Mouse (Mus musculus): ENCODE results near the gene H13.
"Not testable (repeated sequence)": the region's sequence is repeated elsewhere in the genome, so short reads cannot be mapped to it uniquely, and the experiment has no call there.

H13 gene

DNA sequence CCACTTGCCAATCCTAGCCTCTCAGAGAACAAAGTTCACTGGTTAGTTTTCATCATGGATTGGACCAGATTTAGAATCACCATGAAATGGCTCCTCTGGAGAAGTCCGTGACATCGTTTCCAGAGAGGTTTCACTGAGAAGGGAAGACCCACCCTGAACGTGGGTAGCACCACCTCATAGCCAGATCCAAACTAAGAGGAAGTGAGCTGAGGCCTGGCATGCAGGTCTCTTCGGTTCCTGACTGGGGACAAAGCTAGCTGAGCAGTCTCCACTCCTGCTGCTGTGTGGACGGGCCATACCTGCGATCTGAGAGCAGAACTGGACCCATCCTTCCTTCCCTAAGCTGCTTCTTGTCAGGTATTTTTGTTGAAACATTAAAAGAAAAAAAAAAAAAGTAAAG, 8.1 kb upstream of the H13 start:
- DNase-seq (ENCODE audit: low spot score in 2 of 2) = no peak

DNA sequence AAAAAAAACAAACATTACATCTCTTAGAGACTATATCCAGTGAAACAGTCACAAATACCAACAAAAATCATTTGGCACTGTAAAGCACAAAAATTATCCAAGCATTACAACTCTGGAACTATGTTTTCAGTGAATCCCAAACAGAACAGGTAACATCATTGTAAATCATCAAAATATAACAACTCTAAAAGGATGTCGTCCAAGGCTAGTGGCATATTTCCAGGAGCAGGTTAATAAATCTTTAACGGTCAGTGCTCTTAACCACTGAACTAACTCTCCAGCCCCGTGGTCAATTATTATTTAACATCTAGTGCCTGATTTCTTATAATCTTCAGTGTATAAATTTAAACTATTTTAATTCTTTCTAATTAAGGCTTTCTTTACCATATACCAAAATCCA, 3.1 kb upstream of the H13 start:
- not testable (repeated sequence) for DNase-seq (ENCODE audit: low spot score in 2 of 2)

DNA sequence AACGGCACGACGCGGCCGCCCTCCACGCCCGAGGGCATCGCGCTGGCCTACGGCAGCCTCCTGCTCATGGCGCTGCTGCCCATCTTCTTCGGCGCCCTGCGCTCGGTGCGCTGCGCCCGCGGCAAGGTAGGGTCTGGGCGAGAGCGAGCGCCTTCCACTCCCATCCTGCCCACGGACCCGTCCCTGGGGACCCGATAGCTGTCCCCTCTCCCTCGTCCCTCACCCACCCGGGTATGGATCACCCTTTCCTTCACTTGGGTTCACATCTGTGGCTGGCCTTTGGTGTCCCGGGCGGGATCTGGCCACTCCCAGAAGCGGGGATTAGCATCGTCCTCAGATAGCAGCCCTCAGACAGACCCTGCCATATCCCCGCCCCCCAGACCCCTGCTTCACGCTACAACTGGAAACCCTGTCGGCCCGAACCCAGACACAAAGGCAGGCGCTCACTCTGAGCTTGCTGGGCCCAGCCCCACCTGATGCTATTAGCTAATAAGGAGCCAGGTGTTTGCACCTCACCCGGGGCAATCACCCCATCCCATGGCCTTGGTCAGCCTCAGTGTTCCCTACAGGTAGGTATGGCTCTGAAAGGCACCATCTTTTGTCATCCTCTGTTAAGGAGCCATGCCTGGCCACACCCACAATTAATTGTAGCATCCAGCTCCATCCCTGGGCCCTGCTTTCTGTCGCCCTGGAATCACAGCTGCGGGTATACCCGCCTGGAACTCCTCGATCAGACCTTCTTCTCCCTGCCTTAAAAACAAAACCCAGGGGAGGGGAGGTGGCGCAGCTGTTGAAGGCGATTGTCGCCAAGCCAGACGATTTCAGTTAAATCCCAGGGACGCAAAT, 601 bp downstream of the H13 start:
- DNase-seq (ENCODE audit: low spot score in 2 of 2) = peak; percentile 20 to 24

DNA sequence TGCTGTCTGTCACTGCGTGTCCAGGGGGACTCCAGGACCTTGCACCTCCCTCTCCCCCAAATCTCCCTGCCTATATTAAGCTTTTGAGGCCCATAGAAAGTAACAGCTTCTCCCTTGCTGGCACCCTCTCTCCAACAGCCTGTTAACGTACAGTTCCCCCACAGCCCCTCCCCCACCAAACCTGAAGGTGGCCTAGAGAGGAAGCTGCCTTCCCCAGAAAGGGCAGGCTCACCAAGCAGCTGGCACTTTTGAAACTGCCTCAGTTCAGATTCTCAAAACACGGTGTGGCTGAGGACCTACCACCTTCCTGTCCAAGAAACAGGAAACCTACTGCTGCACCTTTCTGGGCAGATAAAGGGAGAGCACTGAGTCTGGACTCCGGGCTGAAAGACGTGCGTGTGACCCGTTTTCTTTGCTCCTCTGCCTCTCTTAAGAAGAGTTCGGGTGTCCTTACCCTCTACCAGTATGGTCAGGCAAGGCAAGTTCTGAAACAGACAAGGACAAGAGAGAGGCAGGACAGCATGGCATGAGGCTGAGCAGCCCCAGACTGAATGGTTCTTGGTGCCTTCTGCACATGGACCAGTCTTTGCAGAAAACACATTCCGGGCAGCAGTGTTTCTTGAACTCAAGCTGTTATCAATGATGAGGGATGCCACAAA, 1.9 kb downstream of the H13 start:
- peak; percentile 91 to 92 for DNase-seq (ENCODE audit: low spot score in 2 of 2)

DNA sequence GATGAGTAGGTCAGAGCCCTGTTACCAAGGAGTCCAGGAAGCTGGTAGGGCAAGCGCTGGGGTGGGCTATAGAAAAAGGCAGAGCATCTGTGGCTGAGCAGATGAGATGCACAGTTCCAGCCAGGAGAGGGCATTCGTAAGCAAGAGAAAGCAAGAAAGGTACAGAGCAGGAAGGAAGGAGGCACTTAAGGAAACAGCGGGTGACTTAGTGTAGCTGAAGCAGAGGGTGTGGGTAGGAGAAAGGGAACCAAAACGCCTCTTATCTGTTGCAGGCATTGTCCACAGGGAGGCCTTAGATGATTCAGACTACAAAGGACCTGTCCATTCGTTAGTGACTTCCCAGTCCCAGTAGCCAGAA, 2.4 kb downstream of the H13 start:
- DNase-seq (ENCODE audit: low spot score in 2 of 2) = peak; percentile 74

DNA sequence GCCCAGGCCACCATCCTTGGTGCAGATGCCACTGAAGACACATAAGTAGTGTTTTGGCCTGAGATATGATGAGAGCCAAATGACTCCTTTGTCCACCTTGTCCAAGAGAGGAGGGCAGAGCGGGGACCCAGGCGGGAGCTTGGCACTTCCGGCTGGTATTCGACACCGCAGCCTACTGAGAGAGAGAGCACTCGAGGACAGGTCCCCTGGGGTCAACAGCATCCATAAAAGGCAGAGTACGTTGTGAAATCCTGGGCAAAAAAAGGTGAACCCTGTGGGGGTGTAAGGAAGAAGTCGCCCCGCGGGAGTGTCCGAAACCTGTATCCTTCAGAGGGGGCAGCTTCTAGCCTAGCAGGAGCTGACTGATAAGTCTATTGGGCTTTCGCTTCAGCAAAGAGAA, 2.9 kb downstream of the H13 start:
- no peak for DNase-seq (ENCODE audit: low spot score in 2 of 2)

DNA sequence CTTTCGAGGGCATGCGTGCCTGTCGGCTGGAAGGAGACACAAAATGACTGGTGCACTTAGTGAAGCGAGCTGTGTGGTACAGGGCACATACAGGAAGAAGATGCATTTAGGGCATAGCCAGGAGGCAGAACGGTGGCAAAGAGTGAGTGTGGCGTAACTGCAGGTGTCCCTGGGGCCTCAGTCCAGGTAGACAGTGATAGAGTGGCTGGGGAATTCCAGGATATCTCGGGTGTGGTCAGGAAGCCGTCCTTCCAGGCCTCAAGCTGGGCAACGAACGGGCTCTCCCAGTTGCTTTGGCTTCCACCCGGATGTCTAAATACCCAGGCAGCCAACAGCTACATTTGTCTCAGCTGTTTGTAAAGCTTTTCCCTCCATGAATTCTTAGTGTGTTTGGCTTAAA, 4.9 kb downstream of the H13 start:
- DNase-seq (ENCODE audit: low spot score in 2 of 2) = no peak

DNA sequence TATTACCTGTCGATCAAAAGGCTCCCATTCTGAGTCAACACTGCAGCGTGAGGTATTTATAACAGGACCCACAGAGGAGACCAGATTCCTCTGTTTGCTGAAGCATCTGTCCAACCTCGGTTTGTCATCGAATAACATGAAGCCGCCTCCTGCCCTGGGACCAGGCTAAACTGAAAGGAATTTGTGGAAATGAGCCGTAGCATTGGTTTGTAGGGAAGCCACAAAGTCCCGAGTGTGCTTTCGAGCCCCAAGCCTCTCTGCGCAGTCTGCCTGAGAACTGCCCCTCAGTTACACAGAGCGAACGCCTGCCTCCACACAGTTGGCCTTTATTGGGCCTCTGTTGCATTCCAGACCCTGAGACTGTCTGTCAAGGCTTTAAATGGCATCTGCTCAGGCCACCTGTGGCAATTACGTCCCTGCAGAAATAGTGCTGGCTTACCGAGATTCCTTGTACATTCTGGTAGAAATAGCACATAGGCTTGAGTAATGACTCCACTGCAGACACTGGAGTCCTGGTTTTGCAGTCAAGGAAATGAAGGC, 6.1 kb downstream of the H13 start:
- no peak for DNase-seq (ENCODE audit: low spot score in 2 of 2)

DNA sequence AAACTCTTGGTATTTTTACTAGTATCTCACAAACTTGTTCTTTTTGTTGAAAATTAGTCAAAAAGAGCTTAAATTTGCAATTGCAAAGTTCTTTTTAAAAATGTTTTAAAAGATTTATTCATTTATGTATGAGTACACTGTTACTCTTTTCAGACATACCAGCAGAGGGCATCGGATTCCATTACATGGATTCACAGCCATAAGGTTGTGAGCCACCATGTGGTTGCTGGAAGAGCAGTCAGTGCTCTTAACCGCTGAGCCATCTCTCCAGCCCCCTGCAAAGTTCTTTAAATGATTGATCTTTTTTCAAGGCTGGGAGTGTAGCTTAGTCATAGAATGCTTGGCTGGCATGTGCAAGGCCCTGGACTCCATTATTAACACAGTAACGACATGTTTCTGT, 9.0 kb downstream of the H13 start:
- peak in 1 of 2 experiments; percentile 59 for DNase-seq (ENCODE audit: low spot score in 2 of 2)

DNA sequence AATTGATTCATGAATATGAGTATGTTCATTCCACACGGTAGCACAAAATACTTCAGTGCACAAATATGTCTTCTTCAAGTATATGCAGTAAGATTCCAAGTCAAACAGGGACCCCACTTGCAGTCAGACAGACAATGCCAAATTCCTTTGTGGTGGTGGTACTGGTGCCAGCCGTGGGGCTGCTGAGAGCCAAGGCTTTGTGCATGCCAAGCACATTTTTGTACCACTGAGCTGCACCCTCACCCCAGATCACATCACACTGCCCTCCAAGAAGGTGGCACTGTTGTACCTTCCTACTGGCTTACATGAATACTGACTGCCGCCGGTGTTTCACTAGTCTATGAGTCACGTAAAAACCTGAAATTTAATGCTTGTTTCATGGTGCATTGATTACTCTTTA, 9.7 kb downstream of the H13 start:
- DNase-seq (ENCODE audit: low spot score in 2 of 2) = no peak

DNA sequence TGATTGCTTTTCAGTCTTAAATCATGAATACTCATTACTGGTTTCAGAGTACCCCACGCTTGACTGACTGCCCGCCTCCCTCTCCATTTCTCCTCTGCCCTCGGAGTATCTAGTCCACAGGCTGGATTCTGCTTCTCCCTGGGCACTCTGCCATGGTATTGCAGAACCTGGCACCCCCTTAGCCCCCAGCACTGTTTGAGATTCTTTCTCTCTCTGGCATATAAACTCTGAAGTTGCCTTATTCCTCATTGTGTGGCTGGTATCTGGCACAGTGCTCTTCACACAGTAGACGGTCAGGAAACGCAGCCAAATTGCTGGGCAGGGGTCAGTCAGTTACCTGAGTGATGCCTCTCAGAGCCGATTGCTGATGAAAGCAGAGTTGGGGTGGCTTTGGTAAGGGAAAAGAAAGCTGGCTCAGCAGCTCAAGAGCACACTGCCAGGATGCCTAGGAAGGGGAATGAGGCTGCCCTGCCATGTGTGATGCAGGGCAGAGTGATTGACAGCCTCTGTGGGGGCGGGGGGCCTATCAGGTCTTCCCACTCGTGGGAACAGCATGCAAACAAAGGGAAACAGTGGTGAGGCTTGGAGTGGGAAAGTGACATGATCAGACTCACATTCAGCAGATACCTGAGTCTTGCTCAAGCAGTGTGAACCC, 10.6 kb downstream of the H13 start:
- DNase-seq (ENCODE audit: low spot score in 2 of 2) = no peak

DNA sequence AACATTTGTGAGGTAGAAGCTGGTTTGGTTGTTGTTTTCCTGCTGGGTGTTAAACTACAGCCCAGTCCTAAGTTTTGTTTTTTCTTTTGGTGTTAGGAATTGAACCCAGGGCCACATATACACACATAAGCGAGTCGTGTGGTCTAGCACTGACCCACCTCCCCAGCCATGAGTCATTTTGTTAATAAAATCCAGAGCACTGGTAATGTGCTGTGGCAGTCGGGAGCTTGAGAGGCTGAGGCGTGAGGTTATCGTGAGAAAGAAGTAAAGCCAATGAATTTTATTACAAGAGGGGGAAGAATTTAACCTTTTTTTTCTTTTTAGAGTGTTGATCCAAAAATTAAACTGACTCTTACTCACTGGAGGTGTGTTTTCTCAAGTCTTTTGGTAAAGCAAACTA, 13.8 kb downstream of the H13 start:
- DNase-seq (ENCODE audit: low spot score in 2 of 2) = no peak

DNA sequence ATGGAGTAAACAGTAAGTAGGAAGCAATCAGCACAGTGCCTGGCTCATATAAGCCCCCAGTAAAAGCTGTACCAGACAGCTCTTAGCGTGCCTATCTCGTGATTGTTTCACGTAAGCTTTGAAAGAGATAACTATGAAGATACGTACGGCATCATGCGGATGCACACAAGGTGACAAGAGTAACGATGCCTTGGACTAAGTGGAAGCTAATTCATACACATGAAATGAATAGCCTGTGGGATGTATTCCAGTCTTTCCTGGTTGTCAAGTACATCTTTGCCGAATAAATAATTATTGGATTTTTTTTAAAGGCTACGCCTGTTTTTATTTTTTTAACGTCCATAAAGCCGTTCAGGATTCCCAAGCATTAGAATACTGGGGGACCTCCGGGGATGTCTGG, 17.1 kb downstream of the H13 start:
- no peak for DNase-seq (ENCODE audit: low spot score in 2 of 2)

DNA sequence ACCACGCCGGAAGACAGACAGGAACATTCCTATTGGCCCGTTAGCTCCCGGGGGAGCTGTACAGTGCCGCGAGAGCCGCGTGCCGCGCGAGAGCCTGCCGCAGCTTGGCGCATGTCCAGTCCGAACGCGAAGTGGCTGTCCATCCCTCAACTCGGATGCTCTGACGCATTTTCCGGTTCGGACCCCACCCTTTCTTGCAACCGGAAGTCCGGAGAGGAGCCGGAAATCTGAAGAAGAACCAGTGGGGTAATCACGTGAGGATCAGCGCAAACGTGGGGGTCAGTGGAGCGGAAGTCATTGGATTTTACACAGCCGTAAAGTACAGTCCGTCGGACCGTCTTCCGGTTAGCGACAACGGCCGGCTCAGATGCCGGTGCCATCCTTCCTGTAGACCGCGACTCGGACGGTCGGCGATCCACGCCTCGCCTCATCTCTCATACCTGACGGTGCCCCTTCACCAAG, 17.6 kb downstream of the H13 start, which contains the start of gene Mcts2:
Gene Mcts2, plus strand, starts transcription at position 230 of the 462 bp plus-strand sequence.
- DNase-seq (ENCODE audit: low spot score in 2 of 2) = no peak

DNA sequence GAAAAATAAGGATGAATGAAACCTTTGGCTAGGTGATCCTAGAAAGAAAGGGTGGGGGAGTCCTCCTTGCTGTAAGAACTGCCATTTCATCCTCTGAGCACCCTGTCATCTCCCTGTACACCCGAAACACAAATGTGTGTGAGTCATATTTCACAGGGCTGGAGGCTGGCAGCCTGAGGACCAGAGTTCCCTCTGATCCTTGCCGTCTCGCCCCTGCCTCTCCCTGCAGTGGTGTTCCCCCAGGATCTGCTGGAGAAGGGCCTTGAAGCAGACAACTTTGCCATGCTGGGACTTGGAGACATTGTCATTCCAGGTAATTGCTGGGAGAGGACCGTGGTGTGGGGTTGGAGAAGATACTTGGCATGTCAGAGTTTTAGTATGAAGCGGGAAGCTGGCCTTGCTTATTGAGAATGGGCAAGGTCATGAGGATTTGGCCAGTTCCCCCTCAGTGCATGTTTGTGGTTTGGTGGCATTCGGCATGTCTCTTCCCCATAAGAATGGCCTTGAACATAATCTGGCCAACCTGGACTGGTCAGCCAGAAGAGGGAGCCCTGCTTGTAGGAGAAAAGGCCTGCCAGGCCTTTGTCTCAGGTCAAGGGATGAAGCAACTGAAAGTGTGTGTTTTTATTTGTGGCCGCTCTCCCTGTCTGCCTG, 22.4 kb downstream of the H13 start:
- DNase-seq (ENCODE audit: low spot score in 2 of 2) = no peak

DNA sequence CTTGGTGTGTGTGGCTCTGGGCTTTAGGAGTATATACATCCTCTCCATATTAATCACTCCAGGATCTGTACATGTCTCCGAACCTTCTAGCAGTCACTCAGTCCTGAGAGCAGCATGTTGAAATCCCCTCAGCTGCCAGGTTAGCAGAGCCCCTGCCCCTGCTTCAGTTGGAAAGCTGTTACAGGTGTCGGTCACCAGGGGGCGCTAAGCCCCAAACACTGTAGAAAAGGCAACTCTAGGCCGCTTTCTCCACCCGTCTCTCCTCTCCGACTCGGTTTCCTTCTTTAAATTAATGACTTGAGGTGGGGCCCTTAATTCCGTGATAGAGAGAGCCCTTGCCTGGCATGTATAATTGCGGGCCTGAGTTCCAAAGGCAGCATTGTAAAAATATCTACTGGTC, 24.0 kb downstream of the H13 start:
- peak; percentile 33 to 68 for DNase-seq (ENCODE audit: low spot score in 2 of 2)

DNA sequence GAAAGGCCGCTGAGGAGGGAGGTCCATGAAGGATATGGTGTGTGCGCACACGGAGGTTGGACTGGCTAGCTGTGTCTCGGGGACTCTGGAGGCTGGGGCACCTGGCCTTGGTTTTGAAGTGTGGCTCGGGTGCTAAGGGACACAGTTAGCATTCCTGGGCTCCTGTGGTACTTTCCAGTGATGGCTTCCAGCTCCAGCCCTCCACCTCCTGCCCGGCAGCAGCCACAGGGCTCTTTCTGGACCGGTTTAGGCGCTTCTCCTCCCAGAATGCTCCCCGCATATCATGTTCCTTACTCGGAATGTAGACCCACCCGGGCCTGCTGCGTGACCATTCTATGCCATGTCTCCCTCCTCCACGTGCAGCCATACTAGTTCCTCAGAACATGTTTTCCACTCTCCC, 24.5 kb downstream of the H13 start:
- DNase-seq (ENCODE audit: low spot score in 2 of 2) = no peak

DNA sequence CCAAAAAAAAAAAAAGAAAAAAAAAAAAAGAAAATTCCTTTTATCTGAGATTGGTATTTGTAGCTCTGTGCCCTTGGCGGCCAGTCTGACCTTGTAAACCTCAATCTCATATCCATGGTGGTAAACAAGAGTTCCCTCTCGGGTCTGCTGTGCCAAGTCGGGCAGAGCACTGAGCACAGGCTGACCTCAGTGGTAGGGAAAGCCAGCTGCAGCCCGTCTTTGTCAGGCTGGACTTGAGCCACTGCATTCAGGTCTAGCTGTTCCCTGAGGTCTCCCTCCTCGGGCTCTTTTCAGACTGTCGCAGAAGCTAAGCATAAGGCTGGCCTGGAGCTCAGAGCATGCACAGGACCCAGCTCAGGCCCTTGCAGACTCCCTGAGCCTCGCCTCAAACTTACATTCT, 25.4 kb downstream of the H13 start:
- no peak for DNase-seq (ENCODE audit: low spot score in 2 of 2)

DNA sequence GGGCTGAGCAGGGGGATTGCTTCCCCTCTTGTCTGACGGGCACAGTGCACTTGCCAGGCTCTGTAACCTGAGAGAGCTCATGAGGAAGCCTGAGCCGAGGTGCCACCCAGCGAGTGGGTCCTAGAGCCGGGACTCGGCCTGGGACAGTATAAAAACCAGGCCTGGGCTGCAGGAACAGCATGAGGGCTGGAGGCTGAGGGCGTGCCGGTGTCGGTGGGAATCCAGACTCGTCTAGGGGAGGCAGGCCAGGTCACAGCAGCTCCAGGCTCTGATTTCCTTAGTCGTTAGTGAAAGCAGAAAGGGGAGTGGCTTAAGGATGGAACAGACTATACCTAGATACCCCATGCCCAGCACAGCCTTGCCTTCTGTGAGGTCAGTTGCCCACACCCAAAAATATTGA, 26.8 kb downstream of the H13 start:
- no peak for DNase-seq (ENCODE audit: low spot score in 2 of 2)

DNA sequence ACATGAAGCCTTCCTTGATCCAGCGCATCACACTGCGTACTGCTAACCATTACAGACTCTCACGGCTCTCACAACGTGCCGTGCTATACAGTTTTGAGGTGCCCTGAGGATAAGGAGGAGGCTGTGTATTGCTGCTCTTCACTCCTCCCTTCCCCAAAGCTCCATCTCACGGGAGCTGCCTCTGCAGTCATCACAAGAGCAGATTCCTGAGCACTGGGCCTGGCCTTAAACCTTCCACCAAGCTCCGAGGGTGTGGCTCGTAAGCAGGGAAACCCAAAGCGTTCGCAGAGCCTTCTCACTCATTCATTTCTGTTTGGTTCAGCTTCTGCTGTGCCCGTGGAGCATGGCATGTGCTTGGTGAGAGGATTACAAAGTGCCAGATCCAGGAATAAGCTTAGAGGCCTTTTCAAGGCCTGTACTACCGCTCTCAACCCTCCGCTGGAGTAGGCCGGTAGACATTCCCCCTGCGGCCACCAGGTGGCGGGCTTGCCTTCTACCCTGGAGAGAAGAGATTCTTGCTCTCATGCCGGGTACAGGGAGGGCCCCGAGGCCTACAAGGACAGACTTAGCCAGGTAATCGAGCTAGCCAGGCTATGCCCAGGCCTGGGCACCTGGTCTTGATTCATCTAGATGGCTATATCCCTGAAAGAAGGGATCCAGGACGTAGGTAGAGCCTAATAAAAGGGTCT, 27.4 kb downstream of the H13 start:
- peak; percentile 85 to 94 for DNase-seq (ENCODE audit: low spot score in 2 of 2)

DNA sequence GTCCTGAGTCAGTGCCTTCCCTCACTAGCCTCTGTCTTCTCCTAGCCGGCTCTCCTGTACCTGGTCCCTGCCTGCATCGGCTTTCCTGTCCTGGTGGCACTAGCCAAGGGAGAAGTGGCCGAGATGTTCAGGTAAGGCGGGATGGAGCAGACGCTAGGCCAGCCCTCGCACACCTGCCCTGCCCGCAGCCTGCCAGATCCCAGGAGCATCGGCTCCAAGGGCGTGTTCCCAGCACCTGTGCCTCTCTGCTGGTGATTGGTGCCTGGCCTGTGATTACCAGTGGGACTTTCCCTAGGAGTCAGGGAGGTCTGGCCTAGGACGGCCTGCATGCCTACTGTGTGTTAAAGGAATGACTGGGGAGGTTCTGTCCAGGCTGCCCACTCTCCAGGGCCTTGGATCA, 30.9 kb downstream of the H13 start:
- DNase-seq (ENCODE audit: low spot score in 2 of 2) = no peak
